Mouse (Mus musculus): Measurements from ENCODE around the gene Igfbp4. TPM values are rescaled to one million over a fixed set of nuclear protein-coding genes. Genes with fewer than 3 reads are reported as not detected.

Gene Igfbp4
- polyA plus RNA-seq, 1 experiment from 2014 or later, result 832 TPM

DNA sequence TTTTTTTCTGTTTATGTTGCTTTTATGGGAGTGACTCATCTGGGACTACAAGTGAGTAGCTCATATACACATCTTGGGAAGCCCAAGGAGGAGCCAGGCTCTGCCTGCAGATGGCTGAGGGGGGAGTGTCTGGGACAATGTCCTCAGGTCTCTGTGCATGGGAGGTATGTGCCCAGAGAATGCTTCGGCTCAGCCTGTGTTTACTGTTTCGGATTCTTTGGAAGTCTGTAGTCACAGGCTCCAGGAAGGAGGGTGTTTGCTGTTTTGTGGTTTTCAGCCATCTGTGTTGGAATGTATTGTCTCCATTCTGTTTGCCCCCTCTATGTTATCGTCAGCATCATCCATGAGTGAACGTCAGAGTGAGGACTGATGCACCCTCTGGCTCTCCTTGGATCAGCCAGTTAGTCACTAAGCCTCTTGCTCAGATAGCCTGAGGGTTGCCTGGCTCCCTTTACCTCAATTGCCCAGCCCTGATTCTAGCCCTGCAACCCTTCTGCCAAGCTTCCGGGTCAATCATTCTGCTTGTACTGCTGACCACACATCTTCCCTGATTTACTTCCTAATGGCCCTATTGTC lies 35.8 kb downstream of the Igfbp4 start:
- Histone ChIP-seq H3K9ac (replicated peaks; ENCODE audit: low read length) (no peak overlapping the region), H3K27ac (ENCODE audit: low read length) (no peak overlapping the region), H3K36me3 (ENCODE audit: insufficient read depth, low read length) (no peaks in the 10 kb centered on the region), H3K4me2 (replicated peaks; ENCODE audit: low read depth, low read length) (no peak overlapping the region), H3K4me1 (ENCODE audit: insufficient read depth, low read length) (peaks cover 22% of the 10 kb centered on the region), H3K4me3 (ENCODE audit: low read length) (no peak overlapping the region), H3K9me3 (ENCODE audit: low read length) (no peaks in the 10 kb centered on the region), H3K27me3 (ENCODE audit: insufficient read depth, low read length) (no peaks in the 10 kb centered on the region)
- no peak for ATAC-seq (ENCODE audit: low FRiP score, low TSS enrichment)
- WGBS, result 69% methylated on average over 5 of the region's 5 CpGs

DNA sequence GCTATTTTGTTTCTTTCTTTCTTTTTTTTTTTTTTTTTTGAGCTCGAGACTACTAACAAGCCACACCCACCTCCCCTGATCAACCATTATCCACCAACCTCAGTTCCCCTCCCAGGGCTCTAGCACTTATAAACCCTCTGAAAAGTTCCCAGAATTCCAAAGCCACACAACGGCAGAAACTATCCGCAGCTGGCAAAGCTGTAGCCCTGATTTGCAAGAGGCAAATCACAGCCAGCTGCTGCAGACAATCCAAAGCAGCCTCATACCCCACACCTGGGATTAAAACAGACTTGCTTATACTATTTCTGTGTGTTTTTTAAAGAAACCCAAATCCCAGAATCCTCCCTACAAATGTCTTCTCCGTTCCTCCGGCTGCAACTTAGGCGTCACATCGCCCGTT lies 36.8 kb downstream of the Igfbp4 start:
- H3K27me3 ChIP-seq (ENCODE audit: insufficient read depth, low read length), result no peaks in the 10 kb centered on the region
- H3K4me1 ChIP-seq (ENCODE audit: insufficient read depth, low read length), result peaks cover 22% of the 10 kb centered on the region; the same call in 1 of the 2 replicates
- H3K9ac ChIP-seq (replicated peaks; ENCODE audit: low read length), result no peak overlapping the region
- H3K36me3 ChIP-seq (ENCODE audit: insufficient read depth, low read length), result no peaks in the 10 kb centered on the region
- H3K27ac ChIP-seq (ENCODE audit: low read length), result no peak overlapping the region
- ATAC-seq (ENCODE audit: low FRiP score, low TSS enrichment), result no peak
- H3K4me2 ChIP-seq (replicated peaks; ENCODE audit: low read depth, low read length), result no peak overlapping the region
- WGBS, result 83% methylated on average over 8 of the region's 8 CpGs
- no peaks in the 10 kb centered on the region for H3K9me3 ChIP-seq (ENCODE audit: low read length)
- H3K4me3 ChIP-seq (ENCODE audit: low read length), result no peak overlapping the region

DNA sequence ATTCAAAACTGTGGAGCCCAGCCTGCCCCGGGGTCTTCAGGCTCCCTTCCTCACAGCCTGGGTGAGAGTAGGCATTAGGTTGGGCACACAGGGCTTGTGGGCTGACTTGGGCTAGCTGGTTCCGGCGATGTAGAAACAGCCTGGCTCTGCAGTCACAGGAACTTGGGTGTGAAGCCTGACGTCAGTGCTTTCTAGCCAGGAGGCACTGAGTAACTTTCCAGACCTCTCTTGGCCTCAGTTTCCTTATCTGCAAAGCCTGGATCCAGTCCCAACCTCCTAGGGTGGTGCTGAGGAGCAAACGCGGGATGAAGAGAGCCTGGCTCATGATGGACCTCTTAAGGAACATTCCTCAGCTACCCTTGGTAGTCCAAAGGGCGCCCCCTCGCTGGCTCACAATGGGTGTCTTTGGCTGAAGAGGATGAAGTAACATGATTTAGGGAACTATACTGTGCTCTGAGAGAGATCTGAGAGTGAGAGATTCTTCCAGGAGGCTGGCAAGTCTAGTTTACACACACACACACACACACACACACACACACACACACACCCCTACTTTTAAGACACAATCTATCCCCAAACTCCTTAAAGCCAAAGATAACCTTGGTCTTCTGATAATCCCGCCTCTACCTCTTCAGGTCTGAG lies 40.0 kb downstream of the Igfbp4 start:
- no peaks in the 10 kb centered on the region for H3K36me3 ChIP-seq (ENCODE audit: insufficient read depth, low read length)
- 80% methylated on average over 9 of the region's 9 CpGs for WGBS
- no peak overlapping the region for H3K9ac ChIP-seq (replicated peaks; ENCODE audit: low read length)
- H3K4me3 ChIP-seq (ENCODE audit: low read length), result no peak overlapping the region
- H3K27ac ChIP-seq (ENCODE audit: low read length), result no peak overlapping the region
- H3K27me3 ChIP-seq (ENCODE audit: insufficient read depth, low read length), result no peaks in the 10 kb centered on the region
- ATAC-seq (ENCODE audit: low FRiP score, low TSS enrichment), result no peak
- no peaks in the 10 kb centered on the region for H3K9me3 ChIP-seq (ENCODE audit: low read length)
- H3K4me2 ChIP-seq (replicated peaks; ENCODE audit: low read depth, low read length), result no peak overlapping the region
- H3K4me1 ChIP-seq (ENCODE audit: insufficient read depth, low read length), result peaks cover 20% of the 10 kb centered on the region; the same call in 1 of the 2 replicates

DNA sequence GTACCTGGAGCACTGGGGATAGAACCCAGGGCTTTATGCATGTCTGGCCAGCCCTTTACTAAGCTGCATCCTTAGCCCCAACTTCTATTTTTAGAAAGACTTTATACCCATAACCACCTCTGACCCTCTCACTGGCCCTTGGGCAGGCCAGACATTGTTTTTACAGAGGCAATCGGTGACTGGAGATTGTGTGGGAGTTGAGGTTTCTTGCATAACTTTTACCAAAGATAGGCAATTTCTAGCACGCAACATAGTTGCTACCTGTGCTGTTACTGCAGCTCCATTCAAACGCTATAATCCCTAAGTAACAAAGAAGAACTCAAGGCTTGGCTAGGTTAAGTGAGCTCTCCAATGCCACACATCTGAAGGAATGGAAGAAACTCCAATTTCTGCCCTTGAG lies 40.5 kb downstream of the Igfbp4 start:
- WGBS, result 37% methylated on average over 3 of the region's 3 CpGs
- H3K27me3 ChIP-seq (ENCODE audit: insufficient read depth, low read length), result no peaks in the 10 kb centered on the region
- no peak overlapping the region for H3K27ac ChIP-seq (ENCODE audit: low read length)

DNA sequence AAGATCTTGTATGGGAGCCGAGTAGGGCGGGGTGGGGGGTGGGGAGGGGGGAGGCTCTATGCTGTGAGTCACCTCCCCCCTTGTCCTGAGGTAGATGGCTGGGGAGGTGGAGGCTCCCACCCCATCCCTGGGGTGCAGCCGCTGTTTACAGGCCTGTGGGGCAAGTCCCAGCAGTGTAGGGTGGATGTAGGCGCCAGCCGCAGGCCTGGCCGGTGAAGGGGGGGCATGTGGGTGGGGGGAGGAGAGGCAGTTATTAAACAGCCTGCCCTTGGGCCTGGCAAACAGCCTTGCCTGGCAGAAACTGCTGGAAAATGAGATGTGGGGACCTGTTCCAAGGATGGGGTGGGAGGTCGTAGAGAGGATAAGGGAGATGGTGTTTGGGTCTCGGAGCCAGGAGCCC lies 41.1 kb downstream of the Igfbp4 start:
- Histone ChIP-seq H3K4me3 (ENCODE audit: low read length) (no peak overlapping the region), H3K36me3 (ENCODE audit: insufficient read depth, low read length) (no peaks in the 10 kb centered on the region), H3K4me1 (ENCODE audit: insufficient read depth, low read length) (peaks cover 20% of the 10 kb centered on the region; the same call in 1 of the 2 replicates), H3K27ac (ENCODE audit: low read length) (no peak overlapping the region), H3K9me3 (ENCODE audit: low read length) (no peaks in the 10 kb centered on the region), H3K4me2 (replicated peaks; ENCODE audit: low read depth, low read length) (no peak overlapping the region), H3K27me3 (ENCODE audit: insufficient read depth, low read length) (no peaks in the 10 kb centered on the region), H3K9ac (replicated peaks; ENCODE audit: low read length) (no peak overlapping the region)
- ATAC-seq (ENCODE audit: low FRiP score, low TSS enrichment), result no peak
- 53% methylated on average over 8 of the region's 8 CpGs for WGBS

More for the DNA sequence above, 40.5 kb downstream of the Igfbp4 start:
- Histone ChIP-seq H3K9me3 (ENCODE audit: low read length) (no peaks in the 10 kb centered on the region), H3K9ac (replicated peaks; ENCODE audit: low read length) (no peak overlapping the region), H3K4me1 (ENCODE audit: insufficient read depth, low read length) (peaks cover 20% of the 10 kb centered on the region; the same call in 1 of the 2 replicates), H3K36me3 (ENCODE audit: insufficient read depth, low read length) (no peaks in the 10 kb centered on the region), H3K4me2 (replicated peaks; ENCODE audit: low read depth, low read length) (no peak overlapping the region), H3K4me3 (ENCODE audit: low read length) (no peak overlapping the region)
- ATAC-seq (ENCODE audit: low FRiP score, low TSS enrichment), result no peak

DNA sequence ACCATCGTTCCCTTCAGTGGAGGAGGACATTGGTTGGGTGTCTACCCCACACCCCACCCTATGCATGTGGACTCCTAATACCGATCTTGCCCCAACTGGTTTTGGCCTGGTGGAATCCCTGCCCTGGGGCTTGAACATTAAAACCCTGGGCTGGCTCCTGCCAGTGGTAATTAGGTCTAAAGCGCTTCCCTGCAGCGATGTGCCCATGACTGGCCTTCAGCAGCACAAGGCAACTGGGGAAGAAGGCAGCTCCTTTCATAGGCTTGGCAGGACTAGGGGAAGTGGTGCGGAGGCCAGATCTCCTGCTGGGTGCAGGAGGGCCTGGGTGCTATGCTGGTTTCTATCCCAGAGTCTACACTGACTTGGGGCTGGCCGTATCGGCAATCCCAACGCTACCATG lies 42.5 kb downstream of the Igfbp4 start:
- no peaks in the 10 kb centered on the region for H3K36me3 ChIP-seq (ENCODE audit: insufficient read depth, low read length)

DNA sequence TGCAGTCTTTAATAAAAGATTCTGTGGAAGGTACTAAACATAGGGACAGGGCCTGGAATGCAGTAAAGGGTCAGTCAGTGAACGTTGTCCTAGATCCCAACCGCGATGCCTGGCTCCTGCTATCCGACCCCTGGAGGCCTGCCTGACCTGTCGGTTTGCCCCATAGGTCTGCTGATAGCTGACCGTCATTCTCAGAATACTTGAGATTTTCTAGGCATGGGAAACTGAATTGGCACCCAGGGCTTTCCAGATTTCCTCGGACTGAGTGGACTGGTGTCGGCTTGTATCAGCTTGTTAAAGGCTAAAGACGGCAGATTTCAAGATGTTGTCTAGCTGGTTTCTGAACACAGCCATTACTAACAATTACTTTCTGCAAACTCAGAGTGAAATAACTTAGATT lies 43.3 kb downstream of the Igfbp4 start:
- ATAC-seq (ENCODE audit: low FRiP score, low TSS enrichment), result no peak
- Histone ChIP-seq H3K4me2 (replicated peaks; ENCODE audit: low read depth, low read length) (no peak overlapping the region), H3K36me3 (ENCODE audit: insufficient read depth, low read length) (no peaks in the 10 kb centered on the region), H3K9ac (replicated peaks; ENCODE audit: low read length) (no peak overlapping the region), H3K27me3 (ENCODE audit: insufficient read depth, low read length) (no peaks in the 10 kb centered on the region), H3K4me3 (ENCODE audit: low read length) (no peak overlapping the region), H3K4me1 (ENCODE audit: insufficient read depth, low read length) (peaks cover 15% of the 10 kb centered on the region; the same call in 1 of the 2 replicates), H3K27ac (ENCODE audit: low read length) (no peak overlapping the region), H3K9me3 (ENCODE audit: low read length) (no peaks in the 10 kb centered on the region)
- WGBS, result 75% methylated on average over 9 of the region's 9 CpGs

More for the DNA sequence above, 42.5 kb downstream of the Igfbp4 start:
- Histone ChIP-seq H3K27me3 (ENCODE audit: insufficient read depth, low read length) (no peaks in the 10 kb centered on the region), H3K4me3 (ENCODE audit: low read length) (no peak overlapping the region), H3K4me1 (ENCODE audit: insufficient read depth, low read length) (peaks cover 20% of the 10 kb centered on the region; the same call in 1 of the 2 replicates), H3K9ac (replicated peaks; ENCODE audit: low read length) (no peak overlapping the region), H3K4me2 (replicated peaks; ENCODE audit: low read depth, low read length) (no peak overlapping the region), H3K27ac (ENCODE audit: low read length) (no peak overlapping the region), H3K9me3 (ENCODE audit: low read length) (no peaks in the 10 kb centered on the region)
- 84% methylated on average over 8 of the region's 8 CpGs for WGBS
- no peak for ATAC-seq (ENCODE audit: low FRiP score, low TSS enrichment)

DNA sequence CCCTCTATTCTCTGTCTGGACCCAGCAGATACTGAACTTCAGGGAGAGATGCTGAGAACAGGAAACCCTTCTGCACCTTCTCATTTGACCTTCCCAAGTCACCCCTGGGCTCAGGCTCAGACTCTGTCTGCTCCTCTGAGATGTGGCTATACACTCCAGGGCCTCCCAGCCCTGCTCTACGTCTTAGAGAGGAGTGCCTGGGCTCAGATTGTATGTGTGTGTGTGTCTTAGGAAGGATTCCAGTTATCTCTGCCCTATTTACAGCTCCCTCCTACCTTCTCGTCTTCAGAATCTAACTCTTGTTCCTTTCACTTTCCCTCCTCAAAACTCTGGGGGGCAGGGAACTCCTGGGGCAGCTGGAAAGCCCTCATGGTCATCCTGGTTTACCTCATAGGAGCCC lies 47.4 kb downstream of the Igfbp4 start:
- no peaks in the 10 kb centered on the region for H3K4me1 ChIP-seq (ENCODE audit: insufficient read depth, low read length)
- no peak overlapping the region for H3K4me2 ChIP-seq (replicated peaks; ENCODE audit: low read depth, low read length)
- no peak overlapping the region for H3K27ac ChIP-seq (ENCODE audit: low read length)
- no peaks in the 10 kb centered on the region for H3K36me3 ChIP-seq (ENCODE audit: insufficient read depth, low read length)
- H3K4me3 ChIP-seq (ENCODE audit: low read length), result no peak overlapping the region
- no peak for ATAC-seq (ENCODE audit: low FRiP score, low TSS enrichment)
- 48% methylated on average over 2 of the region's 2 CpGs for WGBS
- no peaks in the 10 kb centered on the region for H3K9me3 ChIP-seq (ENCODE audit: low read length)
- H3K9ac ChIP-seq (replicated peaks; ENCODE audit: low read length), result no peak overlapping the region
- H3K27me3 ChIP-seq (ENCODE audit: insufficient read depth, low read length), result no peaks in the 10 kb centered on the region

DNA sequence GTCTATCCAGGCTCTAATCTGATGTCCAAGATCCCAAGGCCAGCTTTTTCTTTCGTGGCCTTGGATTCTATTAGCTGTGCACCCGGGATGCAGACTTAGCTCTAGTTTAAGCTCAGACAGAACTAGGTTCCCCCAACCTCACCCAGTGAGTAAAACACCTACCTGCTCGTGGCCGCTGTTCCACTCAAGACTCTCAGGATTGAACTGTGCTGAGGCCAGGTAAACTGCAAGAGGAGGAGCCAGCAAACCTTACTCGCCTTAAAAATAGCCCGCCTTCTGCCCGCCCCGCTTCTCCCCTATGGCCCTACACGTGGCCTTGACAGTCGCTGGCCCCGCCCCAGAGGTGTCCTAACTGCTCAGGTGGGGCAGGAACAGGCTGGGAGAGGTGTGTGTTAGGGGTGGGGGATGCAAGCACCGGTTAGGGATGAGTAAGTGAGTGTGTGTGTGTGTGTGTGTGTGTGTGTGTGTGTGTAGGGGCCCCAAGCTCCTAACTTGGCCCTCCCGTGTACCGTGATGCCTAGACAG lies 48.1 kb downstream of the Igfbp4 start, which contains the start of gene Tns4:
Gene Tns4, minus strand, starts transcription at position 230 of the 525 bp plus-strand sequence.
- no peaks in the 10 kb centered on the region for H3K36me3 ChIP-seq (ENCODE audit: insufficient read depth, low read length)
- ATAC-seq (ENCODE audit: low FRiP score, low TSS enrichment), result no peak
- H3K9me3 ChIP-seq (ENCODE audit: low read length), result no peaks in the 10 kb centered on the region
- H3K4me2 ChIP-seq (replicated peaks; ENCODE audit: low read depth, low read length), result no peak within 1 kb of the TSS
- H3K9ac ChIP-seq (replicated peaks; ENCODE audit: low read length), result no peak within 1 kb of the TSS
- H3K27ac ChIP-seq (ENCODE audit: low read length), result no peak within 1 kb of the TSS
- H3K4me3 ChIP-seq (ENCODE audit: low read length), result no peak within 1 kb of the TSS
- 63% methylated on average over 14 of the region's 14 CpGs for WGBS
- H3K4me1 ChIP-seq (ENCODE audit: insufficient read depth, low read length), result no peaks in the 10 kb centered on the region
- no peaks in the 10 kb centered on the region for H3K27me3 ChIP-seq (ENCODE audit: insufficient read depth, low read length)

DNA sequence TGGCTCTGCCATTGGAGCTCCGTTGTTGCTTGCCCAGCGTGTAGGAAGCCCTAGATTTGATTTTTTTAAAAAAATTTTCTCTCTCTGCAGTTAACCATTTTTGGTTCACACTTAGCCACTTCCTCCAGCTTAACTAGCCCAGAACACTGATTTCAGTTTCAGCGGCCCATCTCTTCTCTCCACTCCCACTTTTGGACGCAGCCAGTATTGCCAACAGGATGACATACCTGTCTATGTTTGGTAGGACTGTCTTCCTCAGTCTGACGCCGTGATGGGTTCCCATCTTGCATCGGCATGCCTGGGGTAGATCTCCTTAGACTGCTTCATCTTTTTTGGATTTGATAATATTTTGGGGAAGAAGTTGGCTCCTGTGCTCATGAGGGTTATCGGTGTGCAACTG lies 49.3 kb downstream of the Igfbp4 start:
- ATAC-seq (ENCODE audit: low FRiP score, low TSS enrichment), result no peak
- H3K9me3 ChIP-seq (ENCODE audit: low read length), result no peaks in the 10 kb centered on the region
- H3K27me3 ChIP-seq (ENCODE audit: insufficient read depth, low read length), result no peaks in the 10 kb centered on the region
- 91% methylated on average over 8 of the region's 8 CpGs for WGBS
- H3K27ac ChIP-seq (ENCODE audit: low read length), result no peak overlapping the region
- no peaks in the 10 kb centered on the region for H3K4me1 ChIP-seq (ENCODE audit: insufficient read depth, low read length)
- H3K36me3 ChIP-seq (ENCODE audit: insufficient read depth, low read length), result no peaks in the 10 kb centered on the region
- no peak overlapping the region for H3K9ac ChIP-seq (replicated peaks; ENCODE audit: low read length)
- H3K4me3 ChIP-seq (ENCODE audit: low read length), result no peak overlapping the region
- no peak overlapping the region for H3K4me2 ChIP-seq (replicated peaks; ENCODE audit: low read depth, low read length)

Measured in kidney, embryonic 16.5 days (tissue).